Mouse (Mus musculus) fat pad, adult 2 months (tissue): Measurements from ENCODE around the gene Atp6v0a1.

ENCODE experiments used
- DNase-seq: peaks from one replicate; pipeline ENCODE4 v3.0.0-alpha.2; 2011; ENCODE audit warnings: low read depth, low spot score; ENCODE audit errors: extremely low read depth

Gene Atp6v0a1

DNA sequence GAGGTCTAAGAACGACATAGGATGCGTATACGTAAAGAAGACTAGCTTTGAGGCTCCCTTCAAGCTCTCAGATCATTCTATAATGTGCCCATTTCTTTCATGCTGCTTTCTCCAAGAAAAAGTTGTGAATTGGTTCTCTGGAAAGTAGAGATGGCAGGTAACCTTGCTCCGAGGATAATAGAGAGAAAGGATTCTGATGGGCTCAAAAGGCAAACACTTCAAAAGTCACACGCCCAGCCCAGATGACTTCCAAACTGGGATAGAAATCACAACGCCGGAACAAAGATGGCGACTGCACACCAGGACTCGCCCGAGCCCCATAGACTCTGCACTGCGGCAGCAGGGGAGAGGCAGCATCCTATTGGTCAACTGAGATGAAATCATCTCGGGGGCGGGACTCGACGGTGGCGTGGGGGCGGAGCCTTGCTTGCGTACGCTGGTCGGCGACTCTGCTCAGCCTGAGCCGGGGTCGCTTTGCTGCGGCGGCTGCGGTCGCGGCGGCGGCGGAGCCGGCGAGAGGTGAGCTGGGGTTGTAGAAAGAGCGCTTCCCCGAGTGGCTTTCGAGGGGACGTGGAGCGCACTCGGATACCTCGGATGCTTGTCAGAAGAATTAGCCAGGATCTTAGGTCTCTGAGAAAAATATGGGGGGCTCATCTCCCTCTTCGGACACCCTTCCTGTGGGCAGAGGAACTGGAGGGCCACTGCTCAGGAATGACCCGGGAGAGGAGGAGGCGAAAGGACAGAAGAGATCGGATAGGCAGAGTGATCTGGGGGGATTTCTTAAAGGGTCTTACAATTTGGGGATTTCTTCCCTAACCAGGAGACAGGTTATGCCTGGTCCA is at the start of gene Atp6v0a1:
Atp6v0a1 (plus strand) TSS at position 407 of the 842 bp plus-strand sequence.
- peak; percentile 46 for DNase-seq

- no peak for DNase-seq
Measured at GRCm38 (mm10) chr11:100959464-100959810, 49.8 kb upstream of the Atp6v0a1 start.

GRCm38 (mm10) chr11:100959826-100960225 is 49.4 kb upstream of the Atp6v0a1 start:
- DNase-seq, result no peak

DNA sequence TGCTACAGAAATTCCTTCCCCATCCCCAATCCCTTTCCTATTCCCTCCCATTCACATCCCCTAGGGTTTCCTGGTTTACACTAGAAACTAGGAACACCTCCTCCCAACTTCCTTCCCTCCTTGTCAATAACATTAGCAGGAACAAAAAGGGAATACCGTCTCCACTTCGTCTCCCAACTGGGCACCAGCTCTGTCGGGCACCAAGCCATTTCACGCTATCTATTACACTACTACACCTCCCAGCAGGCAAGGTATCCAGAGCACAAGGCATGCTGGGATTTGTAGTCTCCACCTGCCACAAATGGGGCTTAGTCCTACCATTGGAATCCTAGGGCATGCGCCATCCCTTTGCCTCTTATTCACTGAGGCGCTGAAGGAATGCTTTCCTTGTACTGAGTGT is 48.7 kb upstream of the Atp6v0a1 start:
- no peak for DNase-seq

- DNase-seq, result no peak
Measured at GRCm38 (mm10) chr11:100962371-100962911, 46.8 kb upstream of the Atp6v0a1 start.

- no peak for DNase-seq
Measured at GRCm38 (mm10) chr11:100963647-100964046, 45.6 kb upstream of the Atp6v0a1 start.

- no peak for DNase-seq
Measured at GRCm38 (mm10) chr11:100964180-100964579, 45.1 kb upstream of the Atp6v0a1 start.

- DNase-seq, result peak; percentile 64
Measured at GRCm38 (mm10) chr11:100964901-100965542, 44.2 kb upstream of the Atp6v0a1 start.

GRCm38 (mm10) chr11:100965760-100966159 is 43.5 kb upstream of the Atp6v0a1 start:
- DNase-seq, result no peak

DNA sequence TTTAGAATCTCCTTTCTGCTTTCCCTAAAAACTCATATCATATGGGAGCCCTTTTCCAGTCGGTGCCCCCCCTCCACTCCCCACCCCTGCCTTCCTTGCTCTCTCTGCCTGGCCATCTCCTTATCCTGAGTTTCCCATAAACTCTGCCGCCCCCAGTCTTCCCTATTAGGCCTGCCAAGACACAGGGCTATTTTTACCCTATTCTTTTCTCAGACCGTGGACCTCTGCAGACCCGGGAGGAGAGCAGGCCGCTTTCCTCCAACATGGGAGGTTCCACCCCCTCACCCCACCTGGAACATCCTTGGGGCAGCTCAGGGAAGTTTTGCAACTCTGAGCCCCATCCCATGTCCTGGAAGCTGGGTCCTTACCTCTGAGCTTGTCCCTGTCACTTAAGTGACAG is 41.9 kb upstream of the Atp6v0a1 start:
- DNase-seq, result no peak

DNA sequence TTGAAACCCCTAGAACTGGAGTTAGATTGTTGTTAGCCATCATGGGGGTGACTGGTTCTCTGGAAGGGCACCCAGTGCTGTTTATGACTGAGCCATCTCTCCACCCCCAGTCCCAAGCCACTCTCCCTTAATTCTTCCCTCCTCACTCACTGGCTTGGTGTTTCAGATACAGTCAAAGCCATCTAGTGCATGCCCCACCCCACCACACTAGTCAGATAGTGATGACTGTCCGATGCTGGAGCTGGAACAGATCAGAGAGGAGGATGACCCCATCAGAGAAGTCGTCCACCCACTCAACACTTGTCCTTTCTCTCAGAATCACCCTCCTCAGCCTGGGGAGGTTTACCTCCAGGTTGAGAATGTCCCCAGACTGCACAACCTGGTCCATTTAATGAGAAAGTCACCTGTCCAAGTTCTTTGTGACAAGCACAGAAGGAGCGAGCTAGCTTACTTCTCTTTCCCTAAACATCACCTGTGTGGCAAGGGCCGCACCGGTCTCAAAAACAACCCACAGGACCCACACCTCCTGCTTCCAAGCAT is 41.3 kb upstream of the Atp6v0a1 start:
- no peak for DNase-seq

- DNase-seq, result no peak
Measured at GRCm38 (mm10) chr11:100968501-100968900, 40.8 kb upstream of the Atp6v0a1 start.

GRCm38 (mm10) chr11:100969189-100969743 is 40.0 kb upstream of the Atp6v0a1 start:
- no peak for DNase-seq

DNA sequence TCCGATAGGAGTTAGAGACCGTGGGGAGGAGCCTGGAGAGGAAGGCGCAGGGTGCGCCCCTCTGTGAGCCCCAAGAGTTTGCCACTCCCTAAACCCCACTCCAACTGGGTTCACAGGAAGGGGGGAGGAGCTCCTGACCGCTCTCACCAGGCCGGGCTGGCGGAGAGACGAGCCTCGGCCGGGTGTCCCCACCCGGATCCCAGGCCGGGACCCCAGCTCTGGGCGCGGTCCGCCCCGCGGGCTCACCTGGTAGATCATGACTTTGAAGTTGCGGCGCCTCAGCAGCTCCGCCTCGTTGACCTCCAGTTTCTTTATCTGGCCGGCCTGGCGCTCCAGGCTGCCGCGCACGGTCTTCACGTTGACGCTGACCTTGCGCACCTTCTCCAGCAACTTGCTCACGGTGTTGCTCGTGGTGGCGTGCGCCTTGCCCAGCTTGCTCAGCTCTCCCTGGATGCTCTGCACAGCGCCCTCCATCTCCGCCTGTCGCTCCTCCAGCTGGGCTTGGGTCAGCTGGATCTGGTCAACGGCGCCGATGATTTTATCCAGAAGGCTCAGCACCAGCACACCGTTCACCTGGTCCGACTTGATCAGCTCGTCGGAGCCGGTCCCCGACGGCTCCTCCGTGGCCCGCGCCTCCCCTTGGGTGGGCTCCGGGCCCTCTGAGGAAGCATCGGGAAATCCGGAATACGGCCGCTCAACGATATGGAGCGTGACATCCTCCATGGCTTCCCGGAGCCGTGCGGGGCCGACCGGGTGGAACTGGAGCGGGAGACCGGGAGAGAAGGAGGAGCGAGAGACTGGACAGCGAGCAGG is 39.3 kb upstream of the Atp6v0a1 start:
- no peak for DNase-seq

- DNase-seq, result no peak
Measured at GRCm38 (mm10) chr11:100970557-100970937, 38.7 kb upstream of the Atp6v0a1 start, which contains the start of gene Cavin1. Gene Cavin1, minus strand, starts transcription at chr11:100970887.

DNA sequence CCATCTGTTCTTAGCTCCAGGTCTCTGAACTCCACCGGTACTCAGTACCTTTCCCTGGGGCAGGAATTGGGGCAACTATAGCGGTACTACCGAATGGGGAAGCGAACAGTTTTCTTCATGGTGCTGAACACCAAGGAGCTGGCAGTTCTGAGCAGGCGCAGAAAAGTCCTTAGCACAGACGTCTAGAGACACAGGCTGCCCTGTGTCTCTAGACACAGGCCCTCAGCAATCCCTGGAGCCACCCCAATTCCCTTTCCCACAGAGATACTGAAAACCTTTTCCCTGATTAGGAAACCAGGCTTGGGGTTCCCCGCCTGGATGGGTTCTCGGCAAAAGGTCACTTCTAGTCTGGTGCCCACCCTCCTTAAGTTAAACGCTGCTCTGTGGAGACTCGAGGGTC is 37.8 kb upstream of the Atp6v0a1 start:
- DNase-seq, result no peak

GRCm38 (mm10) chr11:100973245-100973644 is 36.0 kb upstream of the Atp6v0a1 start:
- DNase-seq, result peak; percentile 58

DNA sequence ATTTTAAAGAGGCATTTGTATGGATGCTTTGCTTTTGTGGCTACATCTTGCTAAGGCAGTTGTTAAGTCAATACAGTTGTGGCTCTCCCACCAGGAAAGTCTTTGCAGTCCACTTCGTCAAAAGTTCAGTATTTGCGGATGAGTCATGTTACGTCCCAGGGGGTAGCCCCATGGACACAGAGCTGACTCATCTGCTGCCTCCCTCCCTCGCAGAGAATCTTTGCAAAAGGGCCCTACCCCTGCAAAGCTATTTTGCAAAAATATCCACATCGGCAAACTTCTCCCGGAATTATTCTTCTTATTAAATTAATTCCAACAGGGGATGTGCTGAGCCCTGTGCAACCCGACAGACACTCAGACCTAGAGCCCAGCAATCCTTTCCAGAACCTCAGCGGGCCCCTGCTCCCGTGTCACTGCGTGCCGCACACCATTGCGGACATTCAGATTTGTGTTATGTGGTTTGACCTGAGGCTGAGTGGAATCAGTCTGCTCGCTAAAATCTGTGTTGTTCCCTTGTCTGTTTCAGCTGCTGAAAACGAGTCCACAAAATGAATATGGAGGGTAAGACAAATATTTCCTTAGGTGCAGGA is 34.8 kb upstream of the Atp6v0a1 start:
- DNase-seq, result no peak

DNA sequence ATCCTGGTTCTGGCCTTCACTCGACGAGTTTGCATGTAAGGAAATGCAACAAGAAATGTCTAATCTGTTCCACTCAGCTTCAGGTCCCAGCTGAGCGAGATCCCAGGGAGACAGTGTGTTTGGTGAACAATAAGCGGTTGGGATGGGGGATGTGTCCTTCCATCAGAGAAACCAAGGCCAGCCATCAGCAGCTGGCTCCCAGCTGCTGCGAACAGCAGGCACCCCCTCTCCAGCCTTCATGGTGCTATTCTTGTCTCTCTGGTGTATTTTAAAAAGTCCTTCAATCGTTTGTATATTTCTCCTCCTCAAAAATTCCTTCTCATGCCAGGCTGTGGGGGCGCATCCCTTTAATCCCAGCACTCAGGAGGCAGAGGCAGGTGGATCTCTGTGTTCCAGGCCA is 34.0 kb upstream of the Atp6v0a1 start:
- DNase-seq, result no peak

GRCm38 (mm10) chr11:100979887-100980286 is 29.4 kb upstream of the Atp6v0a1 start:
- DNase-seq, result peak; percentile 93
